ENCODE assay signal across 24 mouse cellular contexts in the genomic region with DNA sequence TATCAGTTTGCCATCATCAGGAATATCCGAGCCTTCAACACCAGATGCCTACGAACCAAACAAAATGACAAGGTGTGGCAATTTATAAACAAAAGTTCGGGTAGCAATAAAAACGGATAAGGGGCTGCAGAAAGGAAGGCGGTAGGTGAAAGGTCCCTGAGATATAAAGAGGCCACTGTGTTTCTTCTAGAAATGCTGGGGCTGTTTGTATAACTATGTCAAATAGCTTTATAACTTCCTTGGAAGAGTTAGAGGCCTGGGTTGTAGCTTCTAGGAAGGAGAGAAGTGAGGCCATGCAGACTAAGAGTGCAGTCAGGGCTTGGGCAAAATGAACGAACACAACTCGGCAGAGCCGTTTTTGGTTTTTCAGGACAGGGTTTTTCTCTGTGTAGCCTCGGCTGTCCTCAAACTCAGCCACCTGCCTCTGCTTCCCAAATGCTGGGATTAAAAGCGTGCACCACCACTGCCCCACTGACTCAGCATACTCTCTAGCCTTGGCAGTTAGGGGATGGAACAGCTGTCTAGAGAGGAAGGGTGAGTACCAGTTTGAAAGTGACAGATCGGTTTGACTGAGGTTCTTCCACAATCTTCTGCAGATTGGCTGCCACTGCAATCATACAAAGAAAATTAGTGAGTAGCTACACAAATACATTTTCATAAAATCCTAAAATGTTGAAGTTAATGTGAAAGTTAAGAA. TPM values are rescaled to one million over a fixed set of nuclear protein-coding genes. Genes with fewer than 3 reads are reported as not detected.
"Had no signal": no experiment of that assay in that cellular context is flagged by ENCODE, and none has a peak within 500 bp of the region (broad histone marks: within the 10 kb centered on the region; RNA-seq: fewer than 3 reads in every experiment).

No protein-coding gene starts in this region.

- H3K9ac ChIP-seq: limb, embryonic 13.5 days; liver, embryonic 14.5 days; liver, postnatal 0 days; lung, embryonic 14.5 days; midbrain, embryonic 12.5 days; midbrain, embryonic 15.5 days had no signal

- H3K27ac ChIP-seq: kidney, postnatal 0 days; limb, embryonic 10.5 days; limb, embryonic 13.5 days; liver, embryonic 14.5 days; macrophage; midbrain, embryonic 15.5 days had no signal

- H3K4me1 ChIP-seq: limb, embryonic 10.5 days; limb, embryonic 13.5 days; midbrain, embryonic 15.5 days had no signal

- H3K27me3 ChIP-seq: limb, embryonic 13.5 days; midbrain, embryonic 12.5 days; midbrain, embryonic 15.5 days had no signal

- H3K4me3 ChIP-seq: limb, embryonic 10.5 days; limb, embryonic 13.5 days; midbrain, embryonic 12.5 days; midbrain, embryonic 15.5 days had no signal

- ATAC-seq: liver, postnatal 0 days; lung, postnatal 0 days; midbrain, embryonic 15.5 days had no signal

- DNase-seq: kidney, adult 2 months; kidney, postnatal 25 days; layer of hippocampus, adult 9-11 months; liver, postnatal 0 days; lung, embryonic 14.5 days; right cerebral cortex, postnatal 25 days; thymus, adult 18-20 months; thymus, postnatal 36 days had no signal

- H3K4me2 ChIP-seq: limb, embryonic 13.5 days; lung, embryonic 14.5 days; midbrain, embryonic 12.5 days; midbrain, embryonic 15.5 days had no signal

- H3K9me3 ChIP-seq: limb, embryonic 10.5 days; limb, embryonic 13.5 days; midbrain, embryonic 12.5 days; midbrain, embryonic 15.5 days had no signal

RNA-seq across cellular contexts. Expression of a gene that starts 32.4 kb away (rescaled TPM):
- total RNA-seq: layer of hippocampus, postnatal 25 days; left cerebral cortex, adult 18-20 months; left cerebral cortex, postnatal 25 days; liver, adult 2 months; megakaryocyte, adult 5-6 weeks had no signal
- polyA plus RNA-seq: limb, embryonic 10.5 days; limb, embryonic 13.5 days; liver, postnatal 0 days; lung, embryonic 14.5 days; lung, postnatal 0 days; macrophage; midbrain, embryonic 12.5 days; midbrain, embryonic 15.5 days; neural tube, embryonic 11.5 days; neural tube, embryonic 14.5 days; stomach, embryonic 16.5 days had no signal
